Mouse (Mus musculus) large intestine, adult 2 months (tissue): ENCODE measurements at regions not wholly inside any gene's neighbourhood (a gene's known extent, or its start where the extent isn't known, plus 50 kb on each side); places are given as distances from the start of the nearest gene placed in this dataset.

Experiments
- DNase-seq: peaks from one replicate; pipeline ENCODE4 v3.0.0-alpha.2; 2012; ENCODE audit warnings: low read depth, low spot score
- WGBS: fragments of 180-500 bp; shearing (Covaris S2); methylation state at CpG from one replicate; pipeline ENCODE4 v1.1.7; 2018; 5-methylcytosine and 5-hydroxymethylcytosine counted together

DNA sequence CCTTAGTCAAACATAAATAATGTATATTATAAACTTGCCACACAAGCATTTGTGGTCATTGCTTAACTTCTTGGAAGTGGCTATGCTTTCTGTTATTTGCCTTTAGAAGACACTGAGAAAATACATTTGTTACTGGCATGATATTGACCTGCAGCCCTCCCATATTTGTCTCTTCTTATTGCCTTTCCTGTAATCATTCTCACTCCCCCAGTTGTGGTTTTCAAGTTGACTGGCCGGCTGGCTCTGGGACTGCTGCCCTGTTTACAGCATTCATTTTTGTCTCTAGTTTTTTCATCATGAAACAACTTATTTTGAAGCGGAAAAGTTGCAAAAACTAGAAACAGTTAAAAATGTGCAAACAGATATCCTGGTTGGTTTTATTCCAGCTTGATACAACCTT lies 57.5 kb upstream of the Stc2 start:
- no peak for DNase-seq
- 79% methylated on average over 2 of the region's 2 CpGs for WGBS
